Mouse (Mus musculus): Measurements from ENCODE around the gene Gm12166. TPM values are rescaled to one million over a fixed set of nuclear protein-coding genes. Genes with fewer than 3 reads are reported as not detected.
"Not testable (repeated sequence)": the region's sequence is repeated elsewhere in the genome, so short reads cannot be mapped to it uniquely, and the experiment has no call there.

The Gm12166 gene
- polyA plus RNA-seq, 1 experiment = 9.4 TPM

GRCm38 (mm10) chr11:46055896-46056769, 4.0 kb upstream of the Gm12166 start, which contains the start of gene Adam19:
Gene Adam19, plus strand, starts transcription at chr11:46055992.
- WGBS = 3% methylated on average over 51 of the region's 51 CpGs
- Histone ChIP-seq H3K27me3 (ENCODE audit: control insufficient read depth, insufficient read depth, low read length) (no peaks in the 10 kb centered on the region), H3K36me3 (ENCODE audit: control insufficient read depth, insufficient read depth, low read length) (no peaks in the 10 kb centered on the region), H3K27ac (ENCODE audit: insufficient read depth, low read length) (peak within 1 kb of the TSS; percentile 86), H3K4me3 (ENCODE audit: extremely low read depth, insufficient read depth, insufficient read length) (peak within 1 kb of the TSS; percentile 70), H3K4me1 (ENCODE audit: control insufficient read depth, insufficient read depth, insufficient read length) (peaks cover 19% of the 10 kb centered on the region)
- DNase-seq (ENCODE audit: low read depth in 1 of 2, low spot score in 2 of 2) = peak in 1 of 2 experiments; percentile 64
- peak; percentile 46 for TF ChIP-seq POLR2A (IDR thresholded peaks at IDR 0.05; ENCODE audit: low read depth, low read length)
- no peak for TF ChIP-seq CTCF (IDR thresholded peaks at IDR 0.05; ENCODE audit: extremely low read depth, insufficient read depth, insufficient read length, insufficient replicate concordance)

- peak overlapping the region; percentile 86; the same call in 1 of the 2 replicates for H3K27ac ChIP-seq (ENCODE audit: insufficient read depth, low read length)
- TF ChIP-seq CTCF (IDR thresholded peaks at IDR 0.05; ENCODE audit: extremely low read depth, insufficient read depth, insufficient read length, insufficient replicate concordance) = no peak
- no peak for TF ChIP-seq POLR2A (IDR thresholded peaks at IDR 0.05; ENCODE audit: low read depth, low read length)
- DNase-seq (ENCODE audit: low read depth in 1 of 2, low spot score in 2 of 2) = no peak
- H3K27me3 ChIP-seq (ENCODE audit: control insufficient read depth, insufficient read depth, low read length) = no peaks in the 10 kb centered on the region
- no peaks in the 10 kb centered on the region for H3K36me3 ChIP-seq (ENCODE audit: control insufficient read depth, insufficient read depth, low read length)
- WGBS = 53% methylated on average over 13 of the region's 13 CpGs
- H3K4me1 ChIP-seq (ENCODE audit: control insufficient read depth, insufficient read depth, insufficient read length) = peaks cover 13% of the 10 kb centered on the region
- H3K4me3 ChIP-seq (ENCODE audit: extremely low read depth, insufficient read depth, insufficient read length) = peak overlapping the region; percentile 70; the same call in 1 of the 2 replicates
These were observed 3.1 kb upstream of the Gm12166 start for GRCm38 (mm10) chr11:46054911-46055895.

GRCm38 (mm10) chr11:46054311-46054710, 2.2 kb upstream of the Gm12166 start:
- no peak for DNase-seq (ENCODE audit: low read depth in 1 of 2, low spot score in 2 of 2)
- no peak overlapping the region for H3K4me3 ChIP-seq (ENCODE audit: extremely low read depth, insufficient read depth, insufficient read length)
- no peaks in the 10 kb centered on the region for H3K36me3 ChIP-seq (ENCODE audit: control insufficient read depth, insufficient read depth, low read length)
- no peak for TF ChIP-seq CTCF (IDR thresholded peaks at IDR 0.05; ENCODE audit: extremely low read depth, insufficient read depth, insufficient read length, insufficient replicate concordance)
- no peak for TF ChIP-seq POLR2A (IDR thresholded peaks at IDR 0.05; ENCODE audit: low read depth, low read length)
- H3K27ac ChIP-seq (ENCODE audit: insufficient read depth, low read length) = no peak overlapping the region
- H3K4me1 ChIP-seq (ENCODE audit: control insufficient read depth, insufficient read depth, insufficient read length) = peaks cover 8% of the 10 kb centered on the region
- no peaks in the 10 kb centered on the region for H3K27me3 ChIP-seq (ENCODE audit: control insufficient read depth, insufficient read depth, low read length)
- WGBS = 67% methylated on average over 5 of the region's 5 CpGs

- not testable (repeated sequence) for H3K4me1 ChIP-seq (ENCODE audit: control insufficient read depth, insufficient read depth, insufficient read length); H3K27me3 ChIP-seq (ENCODE audit: control insufficient read depth, insufficient read depth, low read length); DNase-seq (ENCODE audit: low read depth in 1 of 2, low spot score in 2 of 2); H3K4me3 ChIP-seq (ENCODE audit: extremely low read depth, insufficient read depth, insufficient read length); H3K27ac ChIP-seq (ENCODE audit: insufficient read depth, low read length); H3K36me3 ChIP-seq (ENCODE audit: control insufficient read depth, insufficient read depth, low read length)
- 93% methylated on average over 3 of the region's 3 CpGs for WGBS
These were observed 1.3 kb upstream of the Gm12166 start for GRCm38 (mm10) chr11:46053457-46053856.

GRCm38 (mm10) chr11:46047264-46047663, 4.9 kb downstream of the Gm12166 start:
- Histone ChIP-seq H3K4me3 (ENCODE audit: extremely low read depth, insufficient read depth, insufficient read length) (no peak overlapping the region), H3K27me3 (ENCODE audit: control insufficient read depth, insufficient read depth, low read length) (no peaks in the 10 kb centered on the region), H3K4me1 (ENCODE audit: control insufficient read depth, insufficient read depth, insufficient read length) (no peaks in the 10 kb centered on the region; the same call in 1 of the 2 replicates), H3K27ac (ENCODE audit: insufficient read depth, low read length) (no peak overlapping the region), H3K36me3 (ENCODE audit: control insufficient read depth, insufficient read depth, low read length) (no peaks in the 10 kb centered on the region)
- WGBS = 94% methylated on average over 3 of the region's 3 CpGs
- no peak for DNase-seq (ENCODE audit: low read depth in 1 of 2, low spot score in 2 of 2)
- TF ChIP-seq POLR2A (IDR thresholded peaks at IDR 0.05; ENCODE audit: low read depth, low read length) = no peak
- TF ChIP-seq CTCF (IDR thresholded peaks at IDR 0.05; ENCODE audit: extremely low read depth, insufficient read depth, insufficient read length, insufficient replicate concordance) = no peak

- Histone ChIP-seq H3K4me1 (ENCODE audit: control insufficient read depth, insufficient read depth, insufficient read length) (no peaks in the 10 kb centered on the region), H3K27me3 (ENCODE audit: control insufficient read depth, insufficient read depth, low read length) (no peaks in the 10 kb centered on the region), H3K36me3 (ENCODE audit: control insufficient read depth, insufficient read depth, low read length) (no peaks in the 10 kb centered on the region), H3K27ac (ENCODE audit: insufficient read depth, low read length) (no peak overlapping the region), H3K4me3 (ENCODE audit: extremely low read depth, insufficient read depth, insufficient read length) (no peak overlapping the region)
- no peak for TF ChIP-seq CTCF (IDR thresholded peaks at IDR 0.05; ENCODE audit: extremely low read depth, insufficient read depth, insufficient read length, insufficient replicate concordance)
- no peak for TF ChIP-seq POLR2A (IDR thresholded peaks at IDR 0.05; ENCODE audit: low read depth, low read length)
- DNase-seq (ENCODE audit: low read depth in 1 of 2, low spot score in 2 of 2) = no peak
- WGBS = 94% methylated on average over 5 of the region's 5 CpGs
These were observed 7.3 kb downstream of the Gm12166 start for GRCm38 (mm10) chr11:46044781-46045180.
